Mouse (Mus musculus): Measurements from ENCODE around the gene Atp8b3. TPM values are rescaled to one million over a fixed set of nuclear protein-coding genes. Genes with fewer than 3 reads are reported as not detected.

Gene Atp8b3
- polyA plus RNA-seq, 1 experiment from 2014 or later = 0.10 TPM

- TF ChIP-seq CTCF (IDR thresholded peaks at IDR 0.05) (peak; percentile 48), EP300 (IDR thresholded peaks at IDR 0.05) (no peak)
- WGBS = 57% methylated on average over 7 of the region's 7 CpGs
- Histone ChIP-seq H3K4me3 (ENCODE audit: low read depth, low read length) (no peak overlapping the region), H3K27ac (ENCODE audit: low read length) (no peak overlapping the region), H3K27me3 (replicated peaks; ENCODE audit: insufficient read depth, low read length) (peaks cover 25% of the 10 kb centered on the region), H3K4me2 (replicated peaks; ENCODE audit: low read depth, low read length) (no peak overlapping the region), H3K4me1 (ENCODE audit: insufficient read depth, low read depth, low read length) (no peaks in the 10 kb centered on the region), H3K9ac (replicated peaks; ENCODE audit: low read depth) (no peak overlapping the region), H3K36me3 (ENCODE audit: insufficient read depth, low read length) (no peaks in the 10 kb centered on the region), H3K9me3 (ENCODE audit: low read length) (no peaks in the 10 kb centered on the region)
- ATAC-seq (no peak), DNase-seq (ENCODE audit: low spot score) (no peak)
Observed at GRCm38 (mm10) chr10:80486862-80487379, 52.0 kb downstream of the Atp8b3 start.

DNA sequence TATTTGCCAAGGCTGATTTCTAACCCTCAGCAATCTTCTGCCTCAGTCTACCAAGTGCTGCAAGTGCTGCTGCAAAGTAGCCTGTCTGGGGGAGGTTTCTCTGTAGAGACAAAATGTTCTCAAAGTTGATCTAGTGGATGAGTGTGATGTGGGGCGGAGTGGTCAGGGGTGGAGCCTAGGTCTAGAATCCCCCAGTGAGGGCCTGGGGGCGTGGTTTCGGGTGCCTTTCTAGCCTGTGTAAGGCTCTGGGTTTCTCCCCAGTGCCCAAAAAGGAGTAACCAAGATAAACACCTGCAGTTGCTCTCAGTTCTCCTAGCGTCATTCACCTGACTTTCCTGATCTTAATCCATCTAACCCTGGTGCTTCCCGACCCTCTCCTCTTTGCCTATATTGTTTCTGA lies 57.9 kb downstream of the Atp8b3 start:
- whole genome bisulfite sequencing = 9% methylated on average over 5 of the region's 5 CpGs
- H3K9me3 ChIP-seq (ENCODE audit: low read length) = no peaks in the 10 kb centered on the region
- TF ChIP-seq EP300 (IDR thresholded peaks at IDR 0.05) (no peak), CTCF (IDR thresholded peaks at IDR 0.05) (no peak)
- no peak overlapping the region for H3K4me2 ChIP-seq (replicated peaks; ENCODE audit: low read depth, low read length)
- DNase-seq (ENCODE audit: low spot score) = no peak
- no peak overlapping the region for H3K27ac ChIP-seq (ENCODE audit: low read length)
- H3K4me1 ChIP-seq (ENCODE audit: insufficient read depth, low read depth, low read length) = no peaks in the 10 kb centered on the region
- no peak for ATAC-seq
- H3K36me3 ChIP-seq (ENCODE audit: insufficient read depth, low read length) = no peaks in the 10 kb centered on the region
- H3K9ac ChIP-seq (replicated peaks; ENCODE audit: low read depth) = no peak overlapping the region
- H3K27me3 ChIP-seq (replicated peaks; ENCODE audit: insufficient read depth, low read length) = peaks cover 3% of the 10 kb centered on the region; the same call in 1 of the 2 replicates
- H3K4me3 ChIP-seq (ENCODE audit: low read depth, low read length) = no peak overlapping the region

- no peak overlapping the region for H3K4me3 ChIP-seq (ENCODE audit: low read depth, low read length)
- no peaks in the 10 kb centered on the region for H3K36me3 ChIP-seq (ENCODE audit: insufficient read depth, low read length)
- H3K27me3 ChIP-seq (replicated peaks; ENCODE audit: insufficient read depth, low read length) = peaks cover 3% of the 10 kb centered on the region; the same call in 1 of the 2 replicates
- no peak overlapping the region for H3K4me2 ChIP-seq (replicated peaks; ENCODE audit: low read depth, low read length)
- ATAC-seq = no peak
- no peak for TF ChIP-seq EP300 (IDR thresholded peaks at IDR 0.05)
- TF ChIP-seq CTCF (IDR thresholded peaks at IDR 0.05) = no peak
- no peaks in the 10 kb centered on the region; the same call in 1 of the 2 replicates for H3K4me1 ChIP-seq (ENCODE audit: insufficient read depth, low read depth, low read length)
- WGBS = 64% methylated on average over 5 of the region's 5 CpGs
- H3K9ac ChIP-seq (replicated peaks; ENCODE audit: low read depth) = no peak overlapping the region
- no peak overlapping the region for H3K27ac ChIP-seq (ENCODE audit: low read length)
- DNase-seq (ENCODE audit: low spot score) = no peak
- H3K9me3 ChIP-seq (ENCODE audit: low read length) = no peaks in the 10 kb centered on the region
Observed at GRCm38 (mm10) chr10:80478531-80478930, 60.4 kb downstream of the Atp8b3 start.

DNA sequence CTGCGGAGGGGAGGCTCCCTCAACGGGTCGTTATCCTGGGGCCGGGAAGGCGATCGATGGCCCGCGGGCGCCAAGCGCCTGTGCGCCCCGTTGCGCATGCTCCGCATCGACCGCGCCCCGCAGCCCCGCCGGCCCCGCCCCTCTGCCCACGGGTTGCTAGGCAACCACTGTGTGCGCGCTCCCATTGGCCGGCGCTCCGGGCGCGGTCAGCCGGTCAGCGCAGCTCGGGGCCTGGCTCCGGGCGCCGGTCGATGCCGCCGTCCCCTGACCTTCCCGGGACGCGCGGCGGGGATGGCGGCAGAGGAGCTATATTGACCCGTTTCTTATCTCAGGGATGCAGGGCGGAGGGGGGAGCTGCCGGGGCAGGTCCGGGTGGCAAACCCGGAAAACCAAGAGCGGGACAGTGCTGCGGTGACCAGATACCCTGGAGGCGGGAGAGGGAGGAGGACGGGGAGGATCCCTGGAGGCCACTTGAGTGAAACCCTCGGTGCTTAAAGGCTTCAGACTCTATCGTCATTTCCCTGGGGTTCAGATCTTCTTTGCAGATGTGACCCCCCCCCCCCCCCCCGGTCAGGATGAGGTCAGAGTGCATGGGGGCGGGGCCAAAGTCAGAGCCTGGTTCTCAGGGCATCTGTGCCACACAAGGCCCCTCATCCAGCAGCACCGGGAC lies 63.5 kb downstream of the Atp8b3 start:
- 1% methylated on average over 51 of the region's 58 CpGs for WGBS
- DNase-seq (ENCODE audit: low spot score) = peak; percentile 88
- Histone ChIP-seq H3K27me3 (replicated peaks; ENCODE audit: insufficient read depth, low read length) (0 out of 2 replicates have a peak, but pooled peaks cover 5% of the 10 kb centered on the region), H3K9ac (replicated peaks; ENCODE audit: low read depth) (peak overlapping the region; percentile 23), H3K4me1 (ENCODE audit: insufficient read depth, low read depth, low read length) (no peaks in the 10 kb centered on the region; the same call in 1 of the 2 replicates), H3K4me2 (replicated peaks; ENCODE audit: low read depth, low read length) (peak overlapping the region; percentile 63), H3K27ac (ENCODE audit: low read length) (no peak overlapping the region), H3K9me3 (ENCODE audit: low read length) (no peaks in the 10 kb centered on the region), H3K4me3 (ENCODE audit: low read depth, low read length) (peak overlapping the region; percentile 37), H3K36me3 (ENCODE audit: insufficient read depth, low read length) (no peaks in the 10 kb centered on the region)
- ATAC-seq = peak; percentile 97
- TF ChIP-seq CTCF (IDR thresholded peaks at IDR 0.05) = no peak
- no peak for TF ChIP-seq EP300 (IDR thresholded peaks at IDR 0.05)

Other genes with a start within 250 kb of the Atp8b3 start
- gene Rps15, start 246.7 kb downstream of the Atp8b3 start, polyA plus RNA-seq (2015; fragmentation: Nextera tagmentation; extraction: Ambion mirVana) = 651 and 741 TPM in 2 replicates
- 0.57 and 0.85 TPM in 2 replicates for gene Apc2, start 243.1 kb downstream of the Atp8b3 start, polyA plus RNA-seq (2015; fragmentation: Nextera tagmentation; extraction: Ambion mirVana)
- 58.4 and 64.8 TPM in 2 replicates for gene 2310011J03Rik, start 218.6 kb downstream of the Atp8b3 start, polyA plus RNA-seq (2015; fragmentation: Nextera tagmentation; extraction: Ambion mirVana)
- gene Pcsk4, start 209.6 kb downstream of the Atp8b3 start, polyA plus RNA-seq (2015; fragmentation: Nextera tagmentation; extraction: Ambion mirVana) = 3.4 and 3.7 TPM in 2 replicates
- 15.4 and 17.6 TPM in 2 replicates for gene Reep6, start 209.2 kb downstream of the Atp8b3 start, polyA plus RNA-seq (2015; fragmentation: Nextera tagmentation; extraction: Ambion mirVana)
- gene Adamtsl5, start 190.7 kb downstream of the Atp8b3 start, polyA plus RNA-seq (2015; fragmentation: Nextera tagmentation; extraction: Ambion mirVana) = 6.4 and 7.3 TPM in 2 replicates
- 1.00 and 1.0 TPM in 2 replicates for gene Plk5, start 182.7 kb downstream of the Atp8b3 start, polyA plus RNA-seq (2015; fragmentation: Nextera tagmentation; extraction: Ambion mirVana)
- gene Mex3d, start 151.5 kb downstream of the Atp8b3 start, polyA plus RNA-seq (2015; fragmentation: Nextera tagmentation; extraction: Ambion mirVana) = 6.0 and 6.3 TPM in 2 replicates
- gene Mbd3, start 139.6 kb downstream of the Atp8b3 start, polyA plus RNA-seq (2015; fragmentation: Nextera tagmentation; extraction: Ambion mirVana) = 90.6 and 90.7 TPM in 2 replicates
- gene Uqcr11, start 132.3 kb downstream of the Atp8b3 start, polyA plus RNA-seq (2015; fragmentation: Nextera tagmentation; extraction: Ambion mirVana) = 511 and 651 TPM in 2 replicates
- 34.7 and 36.2 TPM in 2 replicates for gene Tcf3, start 105.5 kb downstream of the Atp8b3 start, polyA plus RNA-seq (2015; fragmentation: Nextera tagmentation; extraction: Ambion mirVana)
- not detected in 2 replicates for gene Onecut3, start 44.3 kb downstream of the Atp8b3 start, polyA plus RNA-seq (2015; fragmentation: Nextera tagmentation; extraction: Ambion mirVana)
- gene Rexo1, start 22.4 kb upstream of the Atp8b3 start, polyA plus RNA-seq (2015; fragmentation: Nextera tagmentation; extraction: Ambion mirVana) = 12.9 TPM in 2 replicates
- gene Klf16, start 38.2 kb upstream of the Atp8b3 start, polyA plus RNA-seq (2015; fragmentation: Nextera tagmentation; extraction: Ambion mirVana) = 7.1 and 7.2 TPM in 2 replicates
- gene Abhd17a, start 51.2 kb upstream of the Atp8b3 start, polyA plus RNA-seq (2015; fragmentation: Nextera tagmentation; extraction: Ambion mirVana) = 105 and 106 TPM in 2 replicates
- 56.9 and 59.3 TPM in 2 replicates for gene Scamp4, start 63.7 kb upstream of the Atp8b3 start, polyA plus RNA-seq (2015; fragmentation: Nextera tagmentation; extraction: Ambion mirVana)
- gene Adat3, start 63.8 kb upstream of the Atp8b3 start, polyA plus RNA-seq (2015; fragmentation: Nextera tagmentation; extraction: Ambion mirVana) = 3.5 and 4.8 TPM in 2 replicates
- gene Gm49322, start 66.9 kb upstream of the Atp8b3 start, polyA plus RNA-seq (2015; fragmentation: Nextera tagmentation; extraction: Ambion mirVana) = 0.98 and 1.1 TPM in 2 replicates
- 97.7 and 111 TPM in 2 replicates for gene Csnk1g2, start 83.7 kb upstream of the Atp8b3 start, polyA plus RNA-seq (2015; fragmentation: Nextera tagmentation; extraction: Ambion mirVana)
- 41.7 and 42.9 TPM in 2 replicates for gene Btbd2, start 117.9 kb upstream of the Atp8b3 start, polyA plus RNA-seq (2015; fragmentation: Nextera tagmentation; extraction: Ambion mirVana)
- 92.2 and 103 TPM in 2 replicates for gene Mknk2, start 139.0 kb upstream of the Atp8b3 start, polyA plus RNA-seq (2015; fragmentation: Nextera tagmentation; extraction: Ambion mirVana)
- 32.6 and 37.0 TPM in 2 replicates for gene Mob3a, start 162.9 kb upstream of the Atp8b3 start, polyA plus RNA-seq (2015; fragmentation: Nextera tagmentation; extraction: Ambion mirVana)
- 28.7 and 28.8 TPM in 2 replicates for gene Izumo4, start 163.1 kb upstream of the Atp8b3 start, polyA plus RNA-seq (2015; fragmentation: Nextera tagmentation; extraction: Ambion mirVana)
- gene Ap3d1, start 203.1 kb upstream of the Atp8b3 start, polyA plus RNA-seq (2015; fragmentation: Nextera tagmentation; extraction: Ambion mirVana) = 49.3 and 58.2 TPM in 2 replicates
- gene Dot1l, start 216.1 kb upstream of the Atp8b3 start, polyA plus RNA-seq (2015; fragmentation: Nextera tagmentation; extraction: Ambion mirVana) = 7.4 and 9.6 TPM in 2 replicates